Mouse (Mus musculus): ENCODE measurements around the gene Hilpda. TPM values are rescaled to one million over a fixed set of nuclear protein-coding genes. Genes with fewer than 3 reads are reported as not detected.

The Hilpda gene
- total RNA-seq (2021) = 1 to 10 TPM; 6.4 to 6.6 TPM
- long read RNA-seq, experiment 1, partial matches to known transcripts = 0 of 4 reads
- long read RNA-seq, experiment 1, other reads (novel, unspliced or antisense) = 0 of 4 reads
- long read RNA-seq, experiment 2, partial matches to known transcripts = 0 of 3 reads
- long read RNA-seq, experiment 2, other reads (novel, unspliced or antisense) = 0 of 3 reads

GRCm38 (mm10) chr6:29272312-29273072 lies at the start of gene Hilpda:
TSS of gene Hilpda (plus strand) at chr6:29272488.
- H3K4me3 ChIP-seq = peak within 1 kb of the TSS; percentile 89
- DNase-seq (ENCODE audit: low spot score in 2 of 2) = peak; percentile 83 to 87
- H3K27ac ChIP-seq = peak within 1 kb of the TSS; percentile 91
- peak; percentile 15 for TF ChIP-seq CTCF (conservative IDR thresholded peaks at IDR 0.05)

GRCm38 (mm10) chr6:29229265-29229913 lies 42.9 kb upstream of the Hilpda start:
- no peak overlapping the region for H3K27ac ChIP-seq

GRCm38 (mm10) chr6:29230386-29230785 lies 41.9 kb upstream of the Hilpda start:
- Histone ChIP-seq H3K4me3 (no peak overlapping the region), H3K27ac (no peak overlapping the region)
- no peak for TF ChIP-seq CTCF (conservative IDR thresholded peaks at IDR 0.05)
- no peak for DNase-seq (ENCODE audit: low spot score in 2 of 2)

More at GRCm38 (mm10) chr6:29229265-29229913, 42.9 kb upstream of the Hilpda start:
- DNase-seq (ENCODE audit: low spot score in 2 of 2) = no peak
- TF ChIP-seq CTCF (conservative IDR thresholded peaks at IDR 0.05) = no peak
- no peak overlapping the region for H3K4me3 ChIP-seq

DNA sequence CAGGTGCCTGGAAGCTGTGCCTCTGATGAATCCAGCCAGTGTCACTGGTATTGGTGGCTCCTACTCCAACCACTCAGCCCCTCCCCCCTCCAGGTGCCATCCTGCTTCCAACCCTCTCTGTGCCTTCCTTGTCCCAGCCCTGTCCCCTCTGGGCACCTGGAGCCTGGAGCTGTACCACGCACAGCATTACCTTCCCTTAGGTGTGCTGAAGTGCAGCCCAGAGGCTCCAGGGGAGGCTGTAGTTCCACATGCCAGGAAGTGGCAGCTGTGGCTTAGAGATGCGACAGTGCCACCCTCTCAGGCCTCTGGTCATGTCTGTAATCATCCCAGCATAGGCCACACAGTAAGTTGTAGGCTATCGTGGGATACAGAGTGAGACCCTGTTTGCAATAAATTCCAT lies 40.5 kb upstream of the Hilpda start:
- H3K4me3 ChIP-seq = no peak overlapping the region
- DNase-seq (ENCODE audit: low spot score in 2 of 2) = no peak
- no peak overlapping the region for H3K27ac ChIP-seq
- no peak for TF ChIP-seq CTCF (conservative IDR thresholded peaks at IDR 0.05)

- Histone ChIP-seq H3K27ac (no peak overlapping the region), H3K4me3 (no peak overlapping the region)
- no peak for TF ChIP-seq CTCF (conservative IDR thresholded peaks at IDR 0.05)
- no peak for DNase-seq (ENCODE audit: low spot score in 2 of 2)
Observed at GRCm38 (mm10) chr6:29232321-29232720, 40.0 kb upstream of the Hilpda start.

DNA sequence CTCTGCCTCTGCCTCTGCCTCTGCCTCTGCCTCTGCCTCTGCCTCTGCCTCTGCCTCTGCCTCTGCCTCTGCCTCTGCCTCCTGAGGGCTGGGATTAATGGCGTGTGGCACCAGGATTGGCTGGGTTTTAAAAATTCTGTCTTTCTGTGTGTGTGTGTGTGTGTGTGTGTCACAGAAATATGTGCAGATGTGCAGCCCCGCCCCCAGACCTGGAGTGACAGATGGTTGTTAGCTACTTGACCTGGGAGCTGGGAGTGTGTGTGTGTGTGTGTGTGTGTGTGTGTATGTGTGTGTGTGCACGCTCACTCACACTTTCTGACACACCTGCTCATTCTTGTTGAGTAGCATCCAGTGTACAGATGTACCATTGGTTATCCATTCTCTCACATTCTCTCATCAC lies 38.6 kb upstream of the Hilpda start:
- H3K27ac ChIP-seq = no peak overlapping the region
- no peak overlapping the region for H3K4me3 ChIP-seq
- TF ChIP-seq CTCF (conservative IDR thresholded peaks at IDR 0.05) = no peak

GRCm38 (mm10) chr6:29234272-29234671 lies 38.0 kb upstream of the Hilpda start:
- DNase-seq (ENCODE audit: low spot score in 2 of 2) = no peak
- Histone ChIP-seq H3K4me3 (no peak overlapping the region), H3K27ac (no peak overlapping the region)
- TF ChIP-seq CTCF (conservative IDR thresholded peaks at IDR 0.05) = peak; percentile 70

More for the DNA sequence above, 38.6 kb upstream of the Hilpda start:
- DNase-seq (ENCODE audit: low spot score in 2 of 2) = no peak

GRCm38 (mm10) chr6:29240806-29241205 lies 31.5 kb upstream of the Hilpda start:
- H3K27ac ChIP-seq = no peak overlapping the region
- peak; percentile 82 for TF ChIP-seq CTCF (conservative IDR thresholded peaks at IDR 0.05)
- H3K4me3 ChIP-seq = no peak overlapping the region
- no peak for DNase-seq (ENCODE audit: low spot score in 2 of 2)

DNA sequence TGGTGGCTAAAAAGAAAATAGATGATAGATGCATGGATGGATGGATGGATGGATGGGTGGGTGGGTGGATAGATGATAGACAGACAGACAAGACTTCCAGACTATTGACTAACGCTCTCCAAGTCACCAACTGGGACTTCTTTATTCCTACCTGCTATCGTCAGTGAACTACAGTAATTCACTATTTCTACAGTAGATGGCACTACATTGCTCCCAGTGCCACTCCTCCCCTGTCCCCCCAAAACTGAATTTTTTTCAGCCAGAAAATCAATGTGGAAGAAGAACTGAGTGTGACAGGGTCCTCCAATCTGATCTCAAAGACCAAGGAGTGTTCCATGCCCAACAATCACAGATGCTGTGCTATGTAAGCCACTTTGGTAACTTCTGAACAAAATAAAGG lies 30.6 kb upstream of the Hilpda start:
- DNase-seq (ENCODE audit: low spot score in 2 of 2) = no peak
- peak; percentile 66 for TF ChIP-seq CTCF (conservative IDR thresholded peaks at IDR 0.05)
- Histone ChIP-seq H3K27ac (no peak overlapping the region), H3K4me3 (no peak overlapping the region)

DNA sequence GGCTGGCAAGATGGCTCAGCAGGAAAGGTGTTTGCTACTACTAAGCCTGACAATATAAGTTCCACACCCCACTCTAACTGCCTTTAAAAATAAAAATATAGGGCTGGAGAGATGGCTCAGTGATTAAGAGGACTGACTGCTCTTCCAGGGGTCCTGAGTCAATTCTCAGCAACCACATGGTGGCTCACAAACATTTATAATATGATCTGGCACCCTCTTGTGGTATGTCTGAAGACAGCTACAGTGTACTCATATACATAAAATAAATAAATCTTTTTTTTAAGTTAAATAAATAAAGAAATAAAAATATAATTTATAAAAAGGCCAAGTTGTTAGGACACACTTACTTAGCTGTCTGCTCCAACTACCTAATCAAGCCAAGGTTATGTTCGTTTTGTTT lies 30.0 kb upstream of the Hilpda start:
- no peak for DNase-seq (ENCODE audit: low spot score in 2 of 2)
- no peak overlapping the region for H3K27ac ChIP-seq

GRCm38 (mm10) chr6:29245272-29246120 lies 26.8 kb upstream of the Hilpda start:
- Histone ChIP-seq H3K4me3 (no peak overlapping the region), H3K27ac (no peak overlapping the region)
- no peak for DNase-seq (ENCODE audit: low spot score in 2 of 2)
- TF ChIP-seq CTCF (conservative IDR thresholded peaks at IDR 0.05) = no peak

More for the DNA sequence above, 30.0 kb upstream of the Hilpda start:
- TF ChIP-seq CTCF (conservative IDR thresholded peaks at IDR 0.05) = peak; percentile 62
- no peak overlapping the region for H3K4me3 ChIP-seq

DNA sequence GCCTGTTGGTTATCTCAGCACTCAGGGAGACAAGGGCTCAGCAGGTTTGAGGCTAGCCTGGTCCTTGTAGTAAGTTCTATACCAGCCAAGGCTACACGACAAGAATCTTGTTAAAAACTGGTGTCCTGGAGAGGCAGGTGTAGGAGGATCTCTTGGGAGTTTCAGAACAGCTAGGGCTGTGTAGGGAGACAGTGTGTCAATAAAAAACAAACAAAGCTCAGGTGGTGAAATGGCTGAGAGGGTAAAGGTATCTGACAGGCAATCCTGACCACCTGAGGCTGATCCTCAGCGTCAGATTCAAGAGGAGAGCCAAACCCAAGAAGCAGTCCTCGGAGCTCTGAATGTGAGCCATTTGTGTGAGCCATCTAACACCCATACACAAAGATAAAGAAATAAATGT lies 26.1 kb upstream of the Hilpda start:
- DNase-seq (ENCODE audit: low spot score in 2 of 2) = no peak
- H3K27ac ChIP-seq = no peak overlapping the region
- TF ChIP-seq CTCF (conservative IDR thresholded peaks at IDR 0.05) = no peak
- H3K4me3 ChIP-seq = no peak overlapping the region

- Histone ChIP-seq H3K27ac (no peak overlapping the region), H3K4me3 (no peak overlapping the region)
- no peak for TF ChIP-seq CTCF (conservative IDR thresholded peaks at IDR 0.05)
- no peak for DNase-seq (ENCODE audit: low spot score in 2 of 2)
Observed at GRCm38 (mm10) chr6:29246585-29246984, 25.7 kb upstream of the Hilpda start.

Measured in layer of hippocampus, adult 2 months (tissue).